9 mouse cellular contexts compared by ENCODE assay signal in the genomic region with DNA sequence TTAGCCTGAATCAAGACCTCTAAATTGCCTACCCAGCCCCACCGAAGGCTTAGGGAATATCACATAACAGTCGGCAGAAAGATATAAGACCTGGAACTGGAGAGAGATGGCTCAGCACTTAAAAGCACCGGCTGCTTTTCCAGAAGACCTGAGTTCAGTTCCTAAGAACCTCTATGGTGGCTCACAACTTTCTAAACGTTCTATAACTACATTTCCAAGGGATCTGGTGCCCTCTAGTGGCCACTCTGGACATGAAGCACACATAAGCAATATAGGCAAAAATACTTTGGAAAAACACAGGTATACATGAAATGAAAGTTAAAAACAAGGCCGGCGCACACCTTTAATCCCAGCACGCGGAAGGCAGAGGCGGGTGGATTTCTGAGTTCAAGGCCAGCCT. TPM values are rescaled to one million over a fixed set of nuclear protein-coding genes. Genes with fewer than 3 reads are reported as not detected.
DNase-seq lines count a peak whose midpoint lies in the region; ATAC-seq lines count a peak whose summit lies in the region.
"Had no signal": no experiment of that assay in that cellular context is flagged by ENCODE, and none has a peak within 500 bp of the region (broad histone marks: within the 10 kb centered on the region; RNA-seq: fewer than 3 reads in every experiment).

No protein-coding gene starts in this region.

- no peaks in the 10 kb centered on the region for H3K27me3 ChIP-seq in embryonic facial prominence, embryonic 13.5 days
- no peaks in the 10 kb centered on the region; the same call in 1 of the 2 replicates for H3K27me3 ChIP-seq in limb, embryonic 12.5 days
- no peaks in the 10 kb centered on the region for H3K27me3 ChIP-seq in midbrain, embryonic 15.5 days (replicated peaks)

- no peaks in the 10 kb centered on the region for H3K9me3 ChIP-seq in embryonic facial prominence, embryonic 13.5 days
- H3K9me3 ChIP-seq in limb, embryonic 12.5 days, result no peaks in the 10 kb centered on the region
- H3K9me3 ChIP-seq in midbrain, embryonic 15.5 days, result no peaks in the 10 kb centered on the region

- H3K27ac ChIP-seq in embryonic facial prominence, embryonic 13.5 days, result no peak overlapping the region
- H3K27ac ChIP-seq in limb, embryonic 12.5 days, result no peak overlapping the region
- H3K27ac ChIP-seq in midbrain, embryonic 15.5 days, result no peak overlapping the region

- no peak overlapping the region for H3K9ac ChIP-seq in embryonic facial prominence, embryonic 13.5 days
- no peak overlapping the region for H3K9ac ChIP-seq in limb, embryonic 12.5 days (replicated peaks)
- no peak overlapping the region for H3K9ac ChIP-seq in midbrain, embryonic 15.5 days

- no peaks in the 10 kb centered on the region for H3K36me3 ChIP-seq in embryonic facial prominence, embryonic 13.5 days
- H3K36me3 ChIP-seq in limb, embryonic 12.5 days, result no peaks in the 10 kb centered on the region
- H3K36me3 ChIP-seq in midbrain, embryonic 15.5 days (replicated peaks), result no peaks in the 10 kb centered on the region

- DNase-seq in CD4-positive helper T cell, adult 2 months (ENCODE audit: low read depth, low spot score), result peak; percentile 78
- DNase-seq in adrenal gland, postnatal 36 days, result peak; percentile 67 to 80
- peak; percentile 69 to 89 for DNase-seq in heart, adult 18-20 months
- peak; percentile 45 to 80 for DNase-seq in kidney, adult 8-10 months
- peak; percentile 48 to 71 for DNase-seq in spleen, postnatal 36 days (ENCODE audit: low spot score in 2 of 2)

- 0 out of 2 replicates have a peak, but pooled peaks cover 4% of the 10 kb centered on the region for H3K4me1 ChIP-seq in embryonic facial prominence, embryonic 13.5 days
- H3K4me1 ChIP-seq in limb, embryonic 12.5 days (replicated peaks), result no peaks in the 10 kb centered on the region
- no peaks in the 10 kb centered on the region for H3K4me1 ChIP-seq in midbrain, embryonic 15.5 days

- H3K4me3 ChIP-seq in embryonic facial prominence, embryonic 13.5 days, result peak overlapping the region; percentile 28
- peak overlapping the region; percentile 26 for H3K4me3 ChIP-seq in limb, embryonic 12.5 days (replicated peaks)
- no peak overlapping the region for H3K4me3 ChIP-seq in midbrain, embryonic 15.5 days
- H3K4me3 ChIP-seq: erythroblast, embryonic 14.5 days had no signal

- no peak for ATAC-seq in embryonic facial prominence, embryonic 13.5 days (ENCODE audit: insufficient number of reproducible peaks, insufficient read depth, low FRiP score, low TSS enrichment, low read depth)
- ATAC-seq in limb, embryonic 12.5 days (ENCODE audit: insufficient number of reproducible peaks, insufficient read depth, low FRiP score, low TSS enrichment, low read depth), result no peak
- peak; percentile 65; the same call in 1 of the 2 replicates for ATAC-seq in midbrain, embryonic 15.5 days (replicated peaks)

- WGBS in embryonic facial prominence, embryonic 13.5 days, result 13% methylated on average over 9 of the region's 9 CpGs
- WGBS in limb, embryonic 12.5 days, result 16% methylated on average over 9 of the region's 9 CpGs
- WGBS in midbrain, embryonic 15.5 days, result 14% methylated on average over 9 of the region's 9 CpGs

- peak overlapping the region; percentile 37 for H3K4me2 ChIP-seq in embryonic facial prominence, embryonic 13.5 days
- peak overlapping the region; percentile 41 for H3K4me2 ChIP-seq in limb, embryonic 12.5 days
- no peak overlapping the region for H3K4me2 ChIP-seq in midbrain, embryonic 15.5 days

RNA-seq across cellular contexts. Expression of a gene that starts 5.9 kb away (rescaled TPM):
- total RNA-seq in adrenal gland, postnatal 36 days (2021), result under 1 TPM in 1 of 2 experiments, not detected in 1; 0.49 TPM
- 0.72 and 0.91 TPM in 2 replicates for polyA plus RNA-seq in embryonic facial prominence, embryonic 13.5 days (2015; fragmentation: Nextera tagmentation; extraction: Ambion mirVana)
- not detected for total RNA-seq in heart, adult 18-20 months (2021)
- polyA plus RNA-seq in limb, embryonic 12.5 days (2016; fragmentation: Nextera tagmentation; extraction: Ambion mirVana), result 0.86 and 1.1 TPM in 2 replicates
- polyA plus RNA-seq in midbrain, embryonic 15.5 days (2015; fragmentation: Nextera tagmentation; extraction: Ambion mirVana), result 0.41 TPM in 1 of 2 replicates, not detected in the other
- polyA plus RNA-seq: erythroblast, embryonic 14.5 days had no signal

RNA-seq across cellular contexts. Expression of a gene that starts 48.1 kb away (rescaled TPM):
- total RNA-seq in adrenal gland, postnatal 36 days (2021), result 10 to 100 TPM; 24.8 to 26.8 TPM
- polyA plus RNA-seq in embryonic facial prominence, embryonic 13.5 days (2015; fragmentation: Nextera tagmentation; extraction: Ambion mirVana), result 55.9 and 57.5 TPM in 2 replicates
- 10 to 100 TPM; 13.2 to 13.5 TPM for total RNA-seq in heart, adult 18-20 months (2021)
- 61.8 and 65.0 TPM in 2 replicates for polyA plus RNA-seq in limb, embryonic 12.5 days (2016; fragmentation: Nextera tagmentation; extraction: Ambion mirVana)
- polyA plus RNA-seq in midbrain, embryonic 15.5 days (2015; fragmentation: Nextera tagmentation; extraction: Ambion mirVana), result 6.4 and 6.7 TPM in 2 replicates
